Mouse (Mus musculus) limb, embryonic 11.5 days (tissue): Measurements from ENCODE around the gene Trpm3. TPM values are rescaled to one million over a fixed set of nuclear protein-coding genes. Genes with fewer than 3 reads are reported as not detected.

Source experiments
- ATAC-seq: fragments of 200-750 bp; cut with Nextera tagmentation; 2 replicates; pipeline ENCODE4 v1.8.0; 2017; ENCODE audit warnings: low read depth; ENCODE audit not compliant: insufficient number of reproducible peaks, low FRiP score, low TSS enrichment
- DNase-seq: peaks from one replicate; pipeline ENCODE4 v3.0.0-alpha.2; 2015; ENCODE audit warnings: low spot score
- H3K27ac ChIP-seq: fragments of 300-500 bp; sonication (generic); replicated peaks from 2 replicates; pipeline ENCODE4 v1.5.1; 2014; ENCODE audit warnings: low read depth, mild to moderate bottlenecking, low read length
- H3K27me3 ChIP-seq: fragments of 300-500 bp; sonication (generic); 2 replicates; pipeline ENCODE4 v1.6.1; 2014; ENCODE audit warnings: mild to moderate bottlenecking, low read length, mixed read lengths; ENCODE audit not compliant: control insufficient read depth, insufficient read depth
- H3K36me3 ChIP-seq: fragments of 300-500 bp; sonication (generic); 2 replicates; pipeline ENCODE4 v1.6.1; 2014; ENCODE audit warnings: mild to moderate bottlenecking, low read length, moderate library complexity, mixed read lengths; ENCODE audit not compliant: control insufficient read depth, insufficient read depth
- H3K4me1 ChIP-seq: fragments of 300-500 bp; sonication (generic); 2 replicates; pipeline ENCODE4 v1.6.1; 2014; ENCODE audit warnings: low read length, mixed read lengths; ENCODE audit not compliant: control insufficient read depth, insufficient read depth
- H3K4me2 ChIP-seq: fragments of 300-500 bp; sonication (generic); 2 replicates; pipeline ENCODE4 v1.6.1; 2014; ENCODE audit warnings: low read depth, mild to moderate bottlenecking, moderate library complexity; ENCODE audit not compliant: severe bottlenecking
- H3K4me3 ChIP-seq: fragments of 300-500 bp; sonication (generic); 2 replicates; pipeline ENCODE4 v1.5.1; 2014; ENCODE audit warnings: low read depth, low read length
- H3K9ac ChIP-seq: fragments of 300-500 bp; sonication (generic); 2 replicates; pipeline ENCODE4 v1.6.1; 2014; ENCODE audit warnings: mild to moderate bottlenecking, low read length
- H3K9me3 ChIP-seq: fragments of 300-500 bp; sonication (generic); 2 replicates; pipeline ENCODE4 v1.6.1; 2016; ENCODE audit warnings: low read length; ENCODE audit not compliant: control insufficient read depth
- WGBS: fragments of 180-500 bp; shearing (Covaris S2); extraction: QIAGEN DNeasy Blood & Tissue Kit; methylation state at CpG from one replicate; pipeline ENCODE4 v1.1.7; 2014; 5-methylcytosine and 5-hydroxymethylcytosine counted together
- polyA plus RNA-seq: library from polyadenylated mRNA; unstranded; fragments of >200 nt; fragmentation: Nextera tagmentation; extraction: Ambion mirVana; gene quantifications from 2 replicates; pipeline ENCODE4 v1.2.1, GENCODE M21; 2014

Trpm3 gene
- polyA plus RNA-seq, 1 experiment from 2014 or later: 1.7 TPM

GRCm38 (mm10) chr19:22730971-22731370 is 592.1 kb downstream of the Trpm3 start:
- Histone ChIP-seq H3K27ac (no peak overlapping the region), H3K9ac (no peak overlapping the region), H3K27me3 (no peaks in the 10 kb centered on the region), H3K4me2 (no peak overlapping the region), H3K4me3 (no peak overlapping the region), H3K36me3 (no peaks in the 10 kb centered on the region), H3K9me3 (no peaks in the 10 kb centered on the region), H3K4me1 (no peaks in the 10 kb centered on the region)
- no peak for DNase-seq
- no peak for ATAC-seq

GRCm38 (mm10) chr19:22736870-22737269 is 598.0 kb downstream of the Trpm3 start:
- H3K9ac ChIP-seq: no peak overlapping the region
- no peak for ATAC-seq
- no peak overlapping the region for H3K27ac ChIP-seq
- no peak overlapping the region for H3K4me3 ChIP-seq
- H3K27me3 ChIP-seq: no peaks in the 10 kb centered on the region
- H3K4me1 ChIP-seq: no peaks in the 10 kb centered on the region
- H3K4me2 ChIP-seq: no peak overlapping the region
- no peaks in the 10 kb centered on the region for H3K9me3 ChIP-seq
- H3K36me3 ChIP-seq: no peaks in the 10 kb centered on the region
- WGBS: 62% methylated on average over 2 of the region's 2 CpGs
- DNase-seq: no peak

GRCm38 (mm10) chr19:22739240-22739639 is 600.4 kb downstream of the Trpm3 start:
- H3K27me3 ChIP-seq: no peaks in the 10 kb centered on the region
- no peak overlapping the region for H3K27ac ChIP-seq
- H3K4me3 ChIP-seq: no peak overlapping the region
- H3K9ac ChIP-seq: no peak overlapping the region
- no peak for DNase-seq
- no peaks in the 10 kb centered on the region for H3K9me3 ChIP-seq
- no peaks in the 10 kb centered on the region for H3K36me3 ChIP-seq
- ATAC-seq: no peak
- H3K4me2 ChIP-seq: no peak overlapping the region
- 72% methylated on average over 3 of the region's 3 CpGs for whole genome bisulfite sequencing
- H3K4me1 ChIP-seq: no peaks in the 10 kb centered on the region

- Histone ChIP-seq H3K4me3 (no peak overlapping the region), H3K9me3 (no peaks in the 10 kb centered on the region), H3K4me2 (no peak overlapping the region), H3K27me3 (no peaks in the 10 kb centered on the region), H3K9ac (no peak overlapping the region), H3K4me1 (no peaks in the 10 kb centered on the region), H3K27ac (no peak overlapping the region), H3K36me3 (no peaks in the 10 kb centered on the region)
- WGBS: 38% methylated on average over 13 of the region's 13 CpGs
- ATAC-seq (no peak; the same call in 1 of the 2 replicates), DNase-seq (peak; percentile 34)
These were observed 614.5 kb downstream of the Trpm3 start for GRCm38 (mm10) chr19:22753311-22753809.

GRCm38 (mm10) chr19:22754071-22754470 is 615.2 kb downstream of the Trpm3 start:
- WGBS: 92% methylated on average over 10 of the region's 10 CpGs
- no peaks in the 10 kb centered on the region for H3K27me3 ChIP-seq
- H3K4me3 ChIP-seq: no peak overlapping the region
- no peaks in the 10 kb centered on the region for H3K4me1 ChIP-seq
- H3K27ac ChIP-seq: no peak overlapping the region
- DNase-seq (no peak), ATAC-seq (no peak)
- no peak overlapping the region for H3K4me2 ChIP-seq
- no peaks in the 10 kb centered on the region for H3K9me3 ChIP-seq
- no peaks in the 10 kb centered on the region for H3K36me3 ChIP-seq
- H3K9ac ChIP-seq: no peak overlapping the region

GRCm38 (mm10) chr19:22754498-22754897 is 615.7 kb downstream of the Trpm3 start:
- Histone ChIP-seq H3K27ac (no peak overlapping the region), H3K4me2 (no peak overlapping the region), H3K36me3 (no peaks in the 10 kb centered on the region), H3K9me3 (no peaks in the 10 kb centered on the region), H3K9ac (no peak overlapping the region), H3K27me3 (no peaks in the 10 kb centered on the region), H3K4me3 (no peak overlapping the region), H3K4me1 (no peaks in the 10 kb centered on the region)
- DNase-seq: no peak
- 79% methylated on average over 8 of the region's 8 CpGs for whole genome bisulfite sequencing
- ATAC-seq: no peak

- Histone ChIP-seq H3K27ac (no peak overlapping the region), H3K4me3 (no peak overlapping the region), H3K36me3 (no peaks in the 10 kb centered on the region), H3K9ac (no peak overlapping the region), H3K27me3 (no peaks in the 10 kb centered on the region), H3K4me1 (no peaks in the 10 kb centered on the region), H3K9me3 (no peaks in the 10 kb centered on the region), H3K4me2 (no peak overlapping the region)
- 84% methylated on average over 2 of the region's 2 CpGs for WGBS
- ATAC-seq (no peak), DNase-seq (no peak)
These were observed 619.6 kb downstream of the Trpm3 start for GRCm38 (mm10) chr19:22758496-22758895.

- ATAC-seq (no peak), DNase-seq (no peak)
- Histone ChIP-seq H3K27me3 (no peaks in the 10 kb centered on the region), H3K27ac (no peak overlapping the region), H3K9ac (no peak overlapping the region), H3K36me3 (no peaks in the 10 kb centered on the region), H3K4me1 (no peaks in the 10 kb centered on the region), H3K4me3 (no peak overlapping the region), H3K9me3 (no peaks in the 10 kb centered on the region), H3K4me2 (no peak overlapping the region)
- 72% methylated on average over 3 of the region's 3 CpGs for WGBS
These were observed 629.4 kb downstream of the Trpm3 start for GRCm38 (mm10) chr19:22768242-22768641.

- ATAC-seq (no peak), DNase-seq (no peak)
- H3K4me3 ChIP-seq: no peak overlapping the region
- H3K27me3 ChIP-seq: no peaks in the 10 kb centered on the region
- H3K4me1 ChIP-seq: no peaks in the 10 kb centered on the region
- H3K9ac ChIP-seq: no peak overlapping the region
- no peak overlapping the region for H3K4me2 ChIP-seq
- H3K36me3 ChIP-seq: no peaks in the 10 kb centered on the region
- 96% methylated on average over 3 of the region's 3 CpGs for WGBS
- H3K9me3 ChIP-seq: no peaks in the 10 kb centered on the region
- H3K27ac ChIP-seq: no peak overlapping the region
These were observed 636.4 kb downstream of the Trpm3 start for GRCm38 (mm10) chr19:22775191-22775695.
